Mouse (Mus musculus) fat pad, adult 2 months (tissue): ENCODE results near the gene 1700034J05Rik.

Experiments used
- DNase-seq: peaks from one replicate; pipeline ENCODE4 v3.0.0-alpha.2; 2011; ENCODE audit warnings: low read depth, low spot score; ENCODE audit errors: extremely low read depth

1700034J05Rik gene

DNA sequence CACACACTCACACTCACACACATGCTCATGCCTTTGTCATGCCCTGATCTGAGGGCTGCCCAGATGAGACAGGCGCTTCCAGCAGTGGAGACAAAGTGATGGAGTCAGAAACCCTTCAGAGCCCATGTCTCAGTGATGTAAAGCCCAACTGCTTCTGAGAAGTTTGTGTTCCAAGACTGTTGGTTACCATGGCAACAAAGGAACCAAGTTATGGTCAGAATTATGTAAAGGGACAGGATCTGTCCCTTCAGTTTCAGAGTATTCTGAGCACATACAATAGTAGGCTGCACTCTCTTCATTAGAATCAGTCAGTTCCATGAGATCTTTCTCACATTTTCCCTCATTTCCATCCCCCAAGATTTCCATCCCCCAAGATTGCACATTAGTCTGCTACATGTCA is at the start of gene 1700034J05Rik:
TSS of gene 1700034J05Rik (minus strand) at position 165 of the 400 bp plus-strand sequence.
- DNase-seq: no peak

DNA sequence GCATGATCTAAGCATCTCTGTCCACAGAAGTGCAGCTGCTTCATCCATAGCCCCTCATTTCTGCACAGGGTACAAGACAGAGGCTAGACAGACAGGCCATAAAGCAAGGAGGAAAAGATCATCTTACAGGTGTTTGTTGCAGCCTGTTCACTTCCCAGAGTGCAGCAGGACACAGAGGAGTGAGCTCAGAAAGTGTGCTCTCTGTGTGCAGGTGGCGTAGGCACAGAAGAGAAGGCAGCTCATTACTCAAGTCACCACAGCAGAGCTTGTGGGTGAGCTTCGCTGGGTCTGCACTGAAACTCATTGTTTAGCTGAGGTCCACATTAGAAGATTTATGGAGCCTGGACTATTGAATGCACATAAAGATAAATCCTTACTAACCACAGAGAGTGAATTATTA is 45.5 kb upstream of the 1700034J05Rik start:
- DNase-seq: no peak

DNA sequence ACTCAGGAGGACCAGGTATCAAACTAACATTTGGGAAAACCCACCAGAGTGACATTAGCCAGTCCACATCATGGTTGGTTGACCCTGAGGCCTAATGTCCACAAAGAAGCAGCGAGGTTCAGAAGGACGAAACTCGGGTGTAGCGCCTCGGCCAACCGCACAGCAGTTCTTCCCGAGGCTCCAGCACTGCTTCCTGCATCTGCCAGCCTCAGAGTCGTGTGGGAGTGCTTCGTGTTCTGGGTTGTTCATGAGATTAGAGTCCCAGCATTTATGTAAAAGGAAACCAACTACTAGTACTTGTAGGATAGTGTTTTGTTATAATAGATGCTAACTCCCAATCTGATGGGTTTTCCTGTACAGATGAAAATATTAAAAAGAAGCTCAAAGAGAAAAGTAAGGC is 45.1 kb upstream of the 1700034J05Rik start:
- DNase-seq: no peak

DNA sequence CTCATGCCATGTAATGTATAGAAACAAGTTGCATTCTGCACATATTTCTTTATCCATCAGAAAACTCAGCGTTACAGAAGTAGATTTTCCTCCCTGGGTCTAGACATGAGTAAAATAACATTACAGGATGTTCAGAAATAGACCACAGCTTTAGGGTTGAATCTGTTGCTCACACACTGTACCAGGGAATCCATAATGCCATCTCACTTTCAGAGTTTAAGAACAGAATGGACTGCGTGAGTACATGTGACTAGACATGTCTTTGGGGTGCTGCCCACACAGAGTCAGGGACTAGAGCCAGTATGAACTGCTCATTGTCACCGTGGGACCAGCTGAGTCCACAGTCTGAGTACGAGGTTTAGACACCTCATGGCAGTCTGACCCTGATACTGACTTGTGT is 44.5 kb upstream of the 1700034J05Rik start:
- no peak for DNase-seq

DNA sequence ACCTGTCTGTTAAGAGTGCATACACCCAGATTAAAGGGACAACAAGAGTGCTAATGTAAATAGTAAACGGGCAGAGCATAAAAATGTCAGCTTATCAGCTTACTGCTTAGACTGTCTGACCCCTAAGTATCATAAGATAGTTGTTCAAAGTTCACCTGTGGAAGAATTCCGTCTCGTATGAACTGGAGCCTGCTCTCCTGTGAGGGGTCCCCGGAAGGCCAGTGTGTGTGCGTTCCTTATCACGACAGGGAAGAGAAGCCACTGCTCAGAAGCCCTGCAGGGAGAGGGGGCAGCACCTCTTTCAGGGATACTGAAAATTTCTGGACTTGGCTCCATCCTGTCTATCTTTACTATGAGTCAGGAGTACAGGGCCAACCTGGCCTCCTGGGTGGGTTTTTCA is 42.8 kb upstream of the 1700034J05Rik start:
- no peak for DNase-seq

DNA sequence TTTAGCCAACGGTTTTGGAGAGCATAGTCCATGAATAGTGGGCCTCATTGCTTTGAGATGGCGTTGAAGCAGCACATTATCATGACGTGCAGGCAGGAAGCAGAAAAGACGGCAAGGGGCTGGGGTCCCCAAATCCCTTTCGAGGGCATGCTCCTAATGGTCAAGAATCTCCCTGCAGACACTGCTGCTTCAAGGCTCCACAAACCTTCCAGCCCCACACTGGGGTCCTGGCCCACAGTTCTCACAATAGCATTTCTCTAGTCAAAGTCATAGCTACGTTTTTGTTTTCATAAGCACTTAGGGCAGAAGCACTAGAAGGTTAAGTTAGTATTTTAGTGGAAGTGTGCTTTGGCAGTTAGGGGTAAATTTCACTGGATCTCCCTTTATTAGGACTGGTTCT is 41.7 kb upstream of the 1700034J05Rik start:
- no peak for DNase-seq

DNA sequence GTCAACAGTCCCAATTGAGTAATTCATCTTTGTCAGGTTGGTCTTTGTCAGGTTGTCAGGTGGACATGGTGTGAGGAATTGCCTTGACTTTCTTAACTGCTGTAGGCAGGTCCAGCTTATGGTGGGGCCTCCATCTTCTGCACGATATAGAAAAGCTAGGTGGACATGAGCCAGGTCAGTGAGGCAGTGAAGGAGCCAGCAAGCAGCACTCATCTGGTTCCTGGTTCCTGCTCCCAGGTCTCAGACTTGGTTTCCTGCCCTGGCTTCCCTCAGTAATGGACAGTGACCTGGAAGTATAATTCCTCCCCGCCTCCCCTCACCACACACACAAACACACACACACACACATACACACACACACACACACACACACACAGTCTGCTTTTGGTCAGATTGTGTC is 41.2 kb upstream of the 1700034J05Rik start:
- DNase-seq: no peak

DNA sequence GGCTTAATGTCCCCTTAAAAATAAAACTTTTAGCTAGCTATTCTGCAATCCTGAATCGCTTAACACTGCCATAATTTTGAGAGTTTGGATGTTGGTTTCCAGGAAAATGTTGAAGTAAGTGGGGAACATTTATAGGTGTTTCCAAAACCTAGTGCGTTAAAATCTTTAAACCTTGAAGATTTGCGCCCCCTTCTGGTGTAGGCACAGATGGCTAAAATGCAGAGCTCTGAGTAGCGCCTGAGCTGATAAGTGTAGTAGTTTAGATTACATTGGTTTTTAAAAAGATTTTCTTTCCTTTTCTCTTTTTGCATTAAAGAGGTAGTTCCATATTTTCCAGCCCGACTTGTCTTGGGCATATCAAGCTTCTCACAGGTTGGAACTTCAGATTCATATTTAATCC is 40.0 kb upstream of the 1700034J05Rik start:
- no peak for DNase-seq

DNA sequence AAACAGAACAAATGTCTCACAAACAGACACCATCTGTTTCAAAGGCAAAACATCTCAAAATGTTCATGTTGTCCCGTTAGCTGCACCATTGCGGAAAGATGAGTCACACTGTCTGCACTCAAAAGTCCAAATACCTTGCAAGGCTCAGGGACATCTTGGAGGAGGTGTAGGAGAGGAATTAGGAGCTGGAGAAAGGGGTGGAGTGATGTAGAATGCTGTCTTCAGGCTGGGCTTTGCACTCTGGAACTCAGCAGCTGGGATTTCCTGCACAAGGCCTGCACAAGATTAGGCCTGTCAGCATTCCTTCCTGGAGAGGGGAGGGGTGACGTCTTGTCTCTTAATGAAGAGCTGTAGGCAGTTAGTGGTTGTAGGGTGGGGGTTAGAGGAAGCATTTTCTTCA is 30.3 kb upstream of the 1700034J05Rik start:
- no peak for DNase-seq

DNA sequence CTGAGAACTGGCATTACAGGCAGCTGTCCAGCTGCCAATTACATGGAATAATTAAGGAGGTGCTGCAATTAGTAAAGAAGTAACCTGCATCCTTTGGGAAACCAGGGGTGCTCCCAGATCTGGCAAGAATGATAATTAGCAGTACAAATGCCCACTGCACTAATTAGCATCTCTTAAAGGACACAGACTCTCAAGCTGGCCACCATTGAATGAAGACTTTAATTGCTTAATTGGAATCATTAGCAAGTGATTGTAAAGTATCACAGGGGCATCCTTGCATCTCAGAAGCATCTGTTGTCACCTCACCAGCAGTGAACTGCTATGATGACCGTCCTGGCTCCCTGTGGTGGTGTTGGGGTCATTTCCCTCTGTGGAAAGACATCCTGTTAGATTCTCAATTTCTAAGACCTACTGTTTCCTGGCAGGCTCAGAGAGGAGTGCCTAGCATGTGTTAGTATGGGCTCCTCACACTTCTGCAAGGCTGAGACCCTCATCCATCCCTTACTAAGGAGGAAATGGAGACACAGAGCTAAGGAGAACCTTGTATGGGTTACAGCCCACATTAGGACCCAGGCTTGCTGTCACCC is 27.1 kb upstream of the 1700034J05Rik start:
- DNase-seq: no peak

DNA sequence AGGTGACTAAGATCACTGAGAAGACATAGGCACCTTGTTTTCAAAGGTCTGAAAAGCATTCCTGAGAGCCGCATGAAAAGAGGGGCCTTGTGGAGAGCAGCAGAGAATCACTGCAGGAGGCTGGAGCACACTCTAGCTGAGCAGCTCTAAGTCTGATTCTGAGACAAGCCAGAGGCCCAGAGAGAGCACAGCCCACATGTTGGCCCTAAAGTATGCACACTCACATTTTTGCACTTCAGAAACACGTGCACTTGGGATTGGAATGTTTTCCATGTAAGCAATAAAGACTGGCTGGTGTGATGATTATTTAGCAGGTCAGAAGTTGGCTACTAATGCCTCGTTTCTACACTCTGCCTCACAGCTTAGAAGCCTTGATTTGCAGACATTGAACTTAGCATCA is 25.7 kb upstream of the 1700034J05Rik start:
- DNase-seq: no peak

DNA sequence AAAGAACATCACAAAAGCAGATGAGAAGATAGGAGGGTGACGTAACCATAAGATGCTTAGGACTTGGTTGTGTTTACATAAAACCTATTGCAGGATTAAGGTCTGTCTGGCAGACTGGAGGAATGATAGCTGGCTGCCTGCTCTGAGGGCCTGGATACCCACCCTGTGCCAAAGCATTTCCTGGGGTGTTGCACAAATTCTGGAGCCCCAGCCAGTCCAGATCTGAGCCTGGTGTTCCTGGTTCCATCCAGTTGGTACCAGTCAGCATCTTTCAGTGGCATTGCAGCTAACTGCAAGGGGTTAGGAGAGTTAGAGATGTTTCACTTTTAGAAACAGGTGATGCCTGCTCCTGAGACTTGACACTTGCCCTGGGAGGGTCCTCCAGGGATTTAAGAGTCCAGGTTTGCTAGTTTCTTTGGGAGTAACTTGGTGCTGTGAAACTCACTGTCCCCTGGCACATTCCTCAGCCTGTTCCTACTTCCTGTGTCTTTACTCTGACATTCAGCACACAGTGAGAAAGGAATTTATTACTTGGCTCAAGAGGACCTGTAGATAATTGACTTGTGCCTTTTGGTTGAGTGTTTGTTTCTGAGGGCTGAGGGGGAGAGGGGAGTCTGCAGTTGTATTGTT is 25.0 kb upstream of the 1700034J05Rik start:
- DNase-seq: no peak

DNA sequence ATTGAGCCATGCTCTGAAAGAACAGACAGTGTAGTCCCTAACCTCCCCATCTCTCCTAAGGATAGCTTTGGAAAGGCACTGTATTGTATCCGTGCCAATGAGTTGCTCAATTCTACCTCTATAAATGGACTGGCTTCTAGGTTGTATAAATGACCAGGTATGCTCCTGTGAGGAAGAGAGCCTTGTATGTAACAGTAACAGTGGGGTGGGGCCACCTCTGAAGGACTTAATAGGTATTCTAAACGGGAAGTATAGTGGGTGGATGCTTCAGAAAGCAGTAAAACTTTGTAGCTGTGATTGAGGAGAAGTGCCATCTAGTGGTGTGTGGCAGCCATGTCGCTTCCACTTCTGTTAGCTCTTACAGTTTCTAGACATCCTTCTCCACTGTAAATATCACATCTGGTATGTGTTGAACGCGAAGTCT is 24.5 kb upstream of the 1700034J05Rik start:
- DNase-seq: no peak

DNA sequence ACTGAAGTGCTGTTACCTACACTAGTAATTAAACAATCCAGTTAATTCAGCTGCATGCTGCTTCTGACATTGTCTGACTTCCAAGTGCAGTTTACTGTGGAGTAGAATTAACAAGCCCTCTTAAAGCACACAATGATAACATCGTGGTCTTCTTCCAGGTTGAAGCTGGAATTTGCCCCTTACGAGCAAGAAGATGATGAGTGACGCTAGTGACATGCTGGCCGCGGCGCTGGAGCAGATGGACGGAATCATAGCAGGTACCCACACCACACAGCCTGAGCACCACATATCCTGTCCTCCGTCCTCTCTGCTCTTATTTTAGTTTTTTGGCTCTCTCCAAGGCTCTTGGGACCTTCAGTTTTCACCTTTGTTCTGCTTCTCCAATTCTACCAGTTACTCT is 22.2 kb upstream of the 1700034J05Rik start:
- no peak for DNase-seq

DNA sequence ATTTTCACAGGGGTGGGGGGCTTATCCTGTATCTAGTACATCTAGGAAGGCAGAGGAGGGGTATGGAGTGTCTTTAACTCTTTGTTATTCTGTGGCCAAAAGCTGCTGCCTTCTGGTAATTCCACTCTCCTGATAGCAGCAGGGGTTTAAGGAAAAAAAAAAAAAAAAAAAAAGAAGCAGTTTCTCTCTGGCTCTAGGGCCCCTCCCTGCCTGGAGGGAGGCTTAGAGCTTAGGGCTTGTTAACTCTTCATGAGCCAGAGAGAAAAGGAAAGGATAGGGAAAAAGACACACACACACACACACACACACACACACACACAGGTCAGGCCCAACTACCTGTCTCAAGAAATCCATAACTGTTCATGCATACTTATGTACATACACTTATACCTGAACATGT is 19.6 kb upstream of the 1700034J05Rik start:
- no peak for DNase-seq

DNA sequence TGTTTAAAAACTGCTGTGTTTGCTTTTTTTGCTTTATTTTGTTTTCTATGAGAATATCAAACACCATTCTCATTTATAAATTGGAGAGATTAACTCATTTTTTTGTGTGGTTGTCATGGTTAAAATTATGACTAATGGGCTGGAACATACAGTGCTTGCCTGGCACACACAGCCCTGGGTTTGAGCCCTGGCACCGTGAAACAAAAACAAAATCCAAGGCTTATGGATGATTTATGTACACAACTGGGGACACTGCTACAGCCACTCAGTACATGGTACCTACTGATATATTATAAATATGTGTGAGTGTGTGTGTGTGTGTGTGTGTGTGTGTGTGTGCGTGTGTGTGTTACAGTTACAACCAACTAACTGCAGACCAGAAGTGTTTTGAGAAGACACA is 19.2 kb upstream of the 1700034J05Rik start:
- no peak for DNase-seq

DNA sequence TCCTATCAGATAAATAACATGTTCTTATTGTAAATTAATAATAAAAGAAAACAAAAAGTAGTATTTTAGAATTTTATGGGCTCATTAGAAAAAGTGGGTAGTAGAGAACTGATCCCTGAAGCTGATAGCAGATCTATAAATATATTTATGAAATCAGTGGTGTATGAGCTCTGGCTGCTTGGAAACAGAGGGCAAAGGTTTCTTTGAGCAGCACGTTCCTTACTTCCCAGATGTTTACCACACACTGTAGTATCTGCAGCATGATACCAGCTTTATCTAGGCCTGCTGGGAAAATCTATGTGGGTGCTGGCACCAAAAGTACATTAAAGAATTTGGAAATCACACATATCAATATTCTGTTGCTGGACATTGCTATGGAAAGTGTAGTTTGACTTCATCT is 18.5 kb upstream of the 1700034J05Rik start:
- no peak for DNase-seq

DNA sequence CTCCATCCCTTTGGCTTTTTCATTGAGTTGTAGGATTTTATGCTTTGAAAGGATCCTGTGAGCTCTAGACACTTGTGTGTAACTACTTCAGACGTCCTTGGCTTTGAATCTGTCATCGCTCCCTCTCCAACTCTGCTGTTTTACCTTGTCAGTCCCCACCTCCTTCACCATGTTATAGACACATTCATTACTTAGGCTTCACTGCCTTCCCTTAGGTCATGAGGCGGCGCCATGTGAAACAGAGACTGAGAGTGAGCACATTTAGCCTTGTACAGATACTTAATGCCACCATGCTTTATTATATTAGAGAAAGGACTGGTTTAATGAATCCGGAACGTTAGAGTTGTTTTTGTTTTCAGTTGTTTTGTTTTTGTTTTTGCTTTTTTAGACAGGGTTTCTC is 17.8 kb upstream of the 1700034J05Rik start:
- DNase-seq: no peak

DNA sequence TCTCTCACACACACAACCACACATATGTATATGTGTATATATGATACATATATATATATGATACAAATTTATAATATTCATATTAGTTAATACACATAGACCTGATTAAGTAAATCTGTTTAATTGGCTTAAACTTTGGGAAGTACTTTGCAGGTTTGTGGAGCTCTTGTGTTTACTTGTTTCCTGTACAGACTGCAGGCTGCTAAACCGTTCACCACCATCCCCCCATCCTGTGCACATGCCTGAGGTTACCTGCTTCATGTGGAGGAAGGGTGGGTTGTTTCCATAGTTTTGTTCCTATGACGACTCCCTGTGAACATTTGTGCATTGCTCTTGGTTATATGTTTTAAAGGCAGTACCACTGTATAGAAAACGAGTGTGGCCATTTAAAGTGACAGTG is 17.1 kb upstream of the 1700034J05Rik start:
- DNase-seq: no peak

DNA sequence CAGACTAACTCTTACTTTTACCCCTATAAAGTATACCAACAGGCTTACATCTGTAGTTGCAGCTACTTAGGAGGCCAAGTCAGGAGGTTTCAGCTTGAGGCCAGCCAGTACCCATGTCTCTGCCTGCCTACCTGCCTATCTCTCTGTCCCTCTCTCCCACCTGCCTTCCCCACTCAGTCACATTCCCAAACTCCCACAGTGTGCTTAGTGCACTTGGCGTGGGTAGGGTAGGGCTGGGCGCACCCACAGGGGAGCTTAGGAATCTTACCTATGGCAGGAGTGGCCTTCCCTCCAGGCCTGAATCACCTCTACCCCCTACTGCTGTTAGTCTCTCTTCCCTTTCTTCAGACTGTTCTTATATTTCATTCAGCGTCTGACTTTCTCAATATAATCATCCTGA is 16.6 kb upstream of the 1700034J05Rik start:
- DNase-seq: no peak

DNA sequence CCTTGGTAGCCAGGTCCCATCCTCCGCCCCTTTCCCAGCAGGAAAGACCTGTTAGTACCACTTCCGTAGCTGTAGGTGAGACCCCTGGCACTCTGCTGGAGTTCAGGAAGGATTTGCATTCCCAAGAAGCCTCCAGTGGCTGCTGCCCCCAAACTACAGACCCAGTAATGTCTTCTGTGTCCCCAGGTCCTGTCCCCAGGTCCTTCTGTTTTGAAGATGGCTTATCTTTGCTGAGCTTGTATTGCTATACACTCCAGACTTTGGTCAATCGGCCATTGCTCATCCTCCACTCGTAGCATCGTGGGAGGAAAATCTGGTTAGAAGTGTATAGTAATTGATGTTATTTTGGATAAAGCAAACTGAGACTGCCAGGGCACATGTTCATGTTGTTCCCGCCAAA is 13.6 kb upstream of the 1700034J05Rik start:
- no peak for DNase-seq

DNA sequence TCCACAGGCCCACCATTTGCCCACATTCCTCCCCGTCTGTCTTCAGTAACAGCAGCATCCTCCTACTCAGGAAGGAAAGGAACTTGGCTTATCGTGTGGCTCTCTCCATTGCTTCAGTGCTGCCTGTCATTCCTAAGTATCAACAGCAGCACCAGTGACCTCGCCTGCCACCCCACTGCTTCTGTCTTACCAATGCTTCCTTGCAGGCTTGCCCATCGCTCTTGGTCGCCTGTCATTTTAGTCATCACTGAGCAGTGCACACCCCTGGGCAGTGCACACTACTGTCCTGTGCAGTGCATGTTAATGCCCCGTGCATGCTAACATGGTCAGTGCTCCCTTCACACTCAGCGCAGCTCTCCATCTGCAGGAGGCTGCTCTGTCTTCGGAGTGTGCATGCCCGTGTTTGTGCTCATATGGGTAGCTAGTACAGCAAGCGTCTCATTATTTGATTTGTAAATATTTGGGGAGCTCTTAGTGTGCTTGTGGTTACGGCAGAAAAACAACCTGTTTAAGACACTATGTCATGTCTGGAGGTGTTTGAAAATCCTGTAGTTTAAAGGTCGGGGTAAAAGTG is 12.3 kb upstream of the 1700034J05Rik start:
- DNase-seq: no peak
